Mouse (Mus musculus) CD4-positive helper T cell, adult 2 months (primary cell): ENCODE measurements around the gene Traf2.

Experiments used
- DNase-seq: peaks from one replicate; pipeline ENCODE4 v3.0.0-alpha.2; 2012; ENCODE audit warnings: low read depth, missing footprints, low spot score

Traf2 gene

GRCm38 (mm10) chr2:25546811-25547491 lies at the start of gene Traf2:
Gene Traf2, minus strand, starts transcription at chr2:25546940.
- peak; percentile 99 for DNase-seq

GRCm38 (mm10) chr2:25591863-25592262 lies 45.1 kb upstream of the Traf2 start:
- peak; percentile 30 for DNase-seq

- DNase-seq = no peak
Observed at GRCm38 (mm10) chr2:25588227-25588907, 41.6 kb upstream of the Traf2 start.

GRCm38 (mm10) chr2:25587290-25587689 lies 40.5 kb upstream of the Traf2 start:
- DNase-seq = no peak

- no peak for DNase-seq
Observed at GRCm38 (mm10) chr2:25585601-25586000, 38.9 kb upstream of the Traf2 start.

- no peak for DNase-seq
Observed at GRCm38 (mm10) chr2:25584856-25585255, 38.1 kb upstream of the Traf2 start.

- DNase-seq = no peak
Observed at GRCm38 (mm10) chr2:25584152-25584551, 37.4 kb upstream of the Traf2 start.

- no peak for DNase-seq
Observed at GRCm38 (mm10) chr2:25583571-25583970, 36.8 kb upstream of the Traf2 start.

GRCm38 (mm10) chr2:25583120-25583481 lies 36.4 kb upstream of the Traf2 start:
- no peak for DNase-seq

- no peak for DNase-seq
Observed at GRCm38 (mm10) chr2:25582466-25583119, 35.9 kb upstream of the Traf2 start.

GRCm38 (mm10) chr2:25581901-25582301 lies 35.2 kb upstream of the Traf2 start:
- DNase-seq = no peak

GRCm38 (mm10) chr2:25581294-25581864 lies 34.6 kb upstream of the Traf2 start, which contains the start of gene Ajm1:
Gene Ajm1, minus strand, starts transcription at chr2:25581757.
- DNase-seq = peak; percentile 77

- no peak for DNase-seq
Observed at GRCm38 (mm10) chr2:25580621-25581101, 33.9 kb upstream of the Traf2 start.

- peak; percentile 74 for DNase-seq
Observed at GRCm38 (mm10) chr2:25579737-25580460, 33.2 kb upstream of the Traf2 start.

GRCm38 (mm10) chr2:25578796-25579736 lies 32.3 kb upstream of the Traf2 start:
- DNase-seq = peak; percentile 37

GRCm38 (mm10) chr2:25577951-25578795 lies 31.4 kb upstream of the Traf2 start:
- DNase-seq = peak; percentile 36

- DNase-seq = peak; percentile 64
Observed at GRCm38 (mm10) chr2:25576965-25577891, 30.5 kb upstream of the Traf2 start.
